Mouse (Mus musculus) activated CD4-positive, CD25-positive, alpha-beta regulatory T cell, adult 4 months (primary cell): ENCODE results near the gene Hoxa10. TPM values are rescaled to one million over a fixed set of nuclear protein-coding genes. Genes with fewer than 3 reads are reported as not detected.

Source experiments
- ATAC-seq: one replicate; pipeline ENCODE4 v1.8.0; 2017
- polyA plus RNA-seq, 2 experiments: library from polyadenylated mRNA; unstranded; fragments of 100-300 nt; shearing (Covaris generic); gene quantifications; one replicate each; pipeline ENCODE4 v1.2.1; 2017

Hoxa10 gene
- polyA plus RNA-seq, 2 experiments from 2014 or later: not detected

- no peak for ATAC-seq
These were observed 37.1 kb downstream of the Hoxa10 start for GRCm38 (mm10) chr6:52203371-52204049.

GRCm38 (mm10) chr6:52203121-52203370 lies 37.6 kb downstream of the Hoxa10 start:
- no peak for ATAC-seq

- ATAC-seq: no peak
These were observed 38.1 kb downstream of the Hoxa10 start for GRCm38 (mm10) chr6:52202362-52203120.

GRCm38 (mm10) chr6:52201269-52201668 lies 39.4 kb downstream of the Hoxa10 start:
- ATAC-seq: no peak

- ATAC-seq: no peak
These were observed 39.9 kb downstream of the Hoxa10 start for GRCm38 (mm10) chr6:52200751-52201250.

- ATAC-seq: no peak
These were observed 40.4 kb downstream of the Hoxa10 start for GRCm38 (mm10) chr6:52200073-52200750.

GRCm38 (mm10) chr6:52197271-52197670 lies 43.4 kb downstream of the Hoxa10 start:
- no peak for ATAC-seq

- no peak for ATAC-seq
These were observed 43.8 kb downstream of the Hoxa10 start for GRCm38 (mm10) chr6:52196811-52197210.

- ATAC-seq: no peak
These were observed 46.0 kb downstream of the Hoxa10 start for GRCm38 (mm10) chr6:52194690-52195089.

GRCm38 (mm10) chr6:52191860-52192550 lies 48.6 kb downstream of the Hoxa10 start:
- peak; percentile 94 for ATAC-seq

GRCm38 (mm10) chr6:52190906-52191810 lies 49.5 kb downstream of the Hoxa10 start, which contains the start of gene Hoxa4:
Gene Hoxa4 (minus strand): TSS chr6:52191753.
- ATAC-seq: no peak

GRCm38 (mm10) chr6:52190410-52190809 lies 50.2 kb downstream of the Hoxa10 start:
- no peak for ATAC-seq

GRCm38 (mm10) chr6:52189909-52190308 lies 50.7 kb downstream of the Hoxa10 start:
- ATAC-seq: no peak

- ATAC-seq: no peak
These were observed 51.5 kb downstream of the Hoxa10 start for GRCm38 (mm10) chr6:52189172-52189591.

GRCm38 (mm10) chr6:52186500-52186899 lies 54.2 kb downstream of the Hoxa10 start:
- ATAC-seq: no peak

- no peak for ATAC-seq
These were observed 54.8 kb downstream of the Hoxa10 start for GRCm38 (mm10) chr6:52185834-52186233.

- ATAC-seq: no peak
These were observed 55.4 kb downstream of the Hoxa10 start for GRCm38 (mm10) chr6:52185222-52185621.

GRCm38 (mm10) chr6:52184668-52185067 lies 56.0 kb downstream of the Hoxa10 start:
- no peak for ATAC-seq

GRCm38 (mm10) chr6:52183311-52184080 lies 57.2 kb downstream of the Hoxa10 start:
- no peak for ATAC-seq

- ATAC-seq: no peak
These were observed 57.9 kb downstream of the Hoxa10 start for GRCm38 (mm10) chr6:52182793-52183192.

- no peak for ATAC-seq
These were observed 58.6 kb downstream of the Hoxa10 start for GRCm38 (mm10) chr6:52182030-52182429.
